Mouse (Mus musculus) C2C12 (cell line): ENCODE results near the gene Defb20. TPM values are rescaled to one million over a fixed set of nuclear protein-coding genes. Genes with fewer than 3 reads are reported as not detected.

Source experiments
- H3K27me3 ChIP-seq: one replicate; pipeline ENCODE4 v1.6.1; 2011; ENCODE audit not compliant: control insufficient read depth, insufficient read depth, insufficient read length
- H3K36me3 ChIP-seq: one replicate; pipeline ENCODE4 v1.6.1; 2011; ENCODE audit not compliant: control insufficient read depth, insufficient read depth
- H3K4me3 ChIP-seq: one replicate; pipeline ENCODE4 v1.5.1; 2011; ENCODE audit warnings: mild to moderate bottlenecking, control low read depth; ENCODE audit not compliant: poor library complexity, insufficient read depth, severe bottlenecking
- H3K79me2 ChIP-seq: one replicate; pipeline ENCODE4 v1.6.1; 2011; ENCODE audit not compliant: control insufficient read depth, insufficient read depth
- H3K79me3 ChIP-seq: one replicate; pipeline ENCODE4 v1.6.1; 2011; ENCODE audit warnings: low read depth, control low read depth
- H3ac ChIP-seq: one replicate; pipeline ENCODE3; 2011; ENCODE audit warnings: low read depth; ENCODE audit not compliant: control insufficient read depth, insufficient read length
- CEBPB ChIP-seq: IDR thresholded peaks from one replicate; pipeline ENCODE4 v1.6.1; 2011; ENCODE audit warnings: low read depth, mild to moderate bottlenecking, control low read depth, moderate library complexity
- CTCF ChIP-seq: IDR thresholded peaks from one replicate; pipeline ENCODE4 v1.5.1; 2011; ENCODE audit not compliant: control insufficient read depth, insufficient read depth, insufficient read length
- FOSL1 ChIP-seq: IDR thresholded peaks from one replicate; pipeline ENCODE4 v1.8.0; 2011; ENCODE audit warnings: mild to moderate bottlenecking, low read length; ENCODE audit not compliant: poor library complexity, insufficient read depth, severe bottlenecking
- MAX ChIP-seq: IDR thresholded peaks from one replicate; pipeline ENCODE4 v1.6.1; 2011; ENCODE audit warnings: mild to moderate bottlenecking, control low read depth
- MYOD1 ChIP-seq: IDR thresholded peaks from one replicate; pipeline ENCODE4 v1.6.1; 2011; ENCODE audit warnings: low read depth; ENCODE audit not compliant: control insufficient read depth, insufficient read length
- MYOG ChIP-seq: IDR thresholded peaks from one replicate; pipeline ENCODE4 v1.6.1; 2011; ENCODE audit not compliant: control insufficient read depth, insufficient read length; ENCODE audit errors: extremely low read depth
- USF1 ChIP-seq: IDR thresholded peaks from one replicate; pipeline ENCODE4 v1.6.1; 2011; ENCODE audit warnings: low read depth, mild to moderate bottlenecking, control low read depth, moderate library complexity
- polyA plus RNA-seq: library from polyadenylated mRNA; unstranded; fragments of >200 nt; fragmentation: generic; extraction: Trizol; gene quantifications from one replicate; pipeline ENCODE4 v1.2.1, GENCODE M21; 2012; ENCODE audit warnings: missing spikeins

The Defb20 gene
- polyA plus RNA-seq, 1 experiment = not detected

DNA sequence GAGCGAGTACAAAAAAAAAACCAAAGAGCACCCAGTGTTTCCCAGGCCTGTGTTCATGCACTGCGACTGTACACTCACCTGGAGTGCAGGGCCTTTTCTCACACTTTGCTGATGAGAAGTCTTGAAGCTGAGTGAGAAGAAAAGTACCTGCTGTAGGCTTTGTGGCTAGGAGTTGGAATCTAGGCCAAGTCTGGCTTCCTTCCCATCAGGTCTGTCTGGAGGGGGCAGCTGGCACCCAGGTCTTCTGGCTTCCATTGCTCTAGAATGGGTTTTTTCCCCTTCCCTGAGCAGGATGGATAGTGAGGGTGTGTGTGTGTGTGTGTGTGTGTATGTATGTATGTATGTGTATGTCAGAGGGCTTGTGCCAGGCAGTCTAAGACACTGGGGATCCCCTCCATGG is 37.0 kb upstream of the Defb20 start:
- H3K79me2 ChIP-seq = no peaks in the 10 kb centered on the region
- no peaks in the 10 kb centered on the region for H3K27me3 ChIP-seq
- no peak for TF ChIP-seq FOSL1
- TF ChIP-seq CTCF = no peak
- TF ChIP-seq MYOD1 = no peak
- TF ChIP-seq MYOG = no peak
- no peak for TF ChIP-seq MAX
- no peak overlapping the region for H3K4me3 ChIP-seq
- H3K79me3 ChIP-seq = no peaks in the 10 kb centered on the region
- H3K36me3 ChIP-seq = no peaks in the 10 kb centered on the region
- no peak overlapping the region for H3ac ChIP-seq

DNA sequence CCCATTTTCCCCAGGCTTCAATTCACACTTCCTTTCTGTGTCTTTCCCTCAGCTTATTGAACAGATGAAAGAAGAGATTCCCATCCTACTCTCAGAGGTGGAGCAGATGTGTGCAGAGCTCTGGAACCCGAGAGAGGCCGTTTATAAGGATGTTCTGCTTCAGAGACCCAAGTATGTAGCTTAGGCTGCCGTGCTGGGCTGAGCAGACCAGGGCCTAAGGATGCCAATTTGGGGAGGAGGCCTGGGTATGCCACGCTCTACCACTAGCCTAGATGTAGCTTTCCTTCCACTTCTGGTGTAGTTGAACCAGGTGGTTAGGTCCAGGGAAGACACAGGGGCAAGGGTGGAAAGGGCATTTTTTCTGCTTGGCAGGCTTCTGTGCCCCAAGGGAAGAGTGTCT is 34.5 kb upstream of the Defb20 start:
- Histone ChIP-seq H3ac (no peak overlapping the region), H3K79me2 (no peaks in the 10 kb centered on the region), H3K27me3 (peaks cover 8% of the 10 kb centered on the region), H3K36me3 (no peaks in the 10 kb centered on the region), H3K79me3 (no peaks in the 10 kb centered on the region), H3K4me3 (no peak overlapping the region)
- TF ChIP-seq MAX (no peak), MYOG (no peak), CEBPB (no peak), USF1 (no peak), MYOD1 (no peak), FOSL1 (no peak), CTCF (no peak)

DNA sequence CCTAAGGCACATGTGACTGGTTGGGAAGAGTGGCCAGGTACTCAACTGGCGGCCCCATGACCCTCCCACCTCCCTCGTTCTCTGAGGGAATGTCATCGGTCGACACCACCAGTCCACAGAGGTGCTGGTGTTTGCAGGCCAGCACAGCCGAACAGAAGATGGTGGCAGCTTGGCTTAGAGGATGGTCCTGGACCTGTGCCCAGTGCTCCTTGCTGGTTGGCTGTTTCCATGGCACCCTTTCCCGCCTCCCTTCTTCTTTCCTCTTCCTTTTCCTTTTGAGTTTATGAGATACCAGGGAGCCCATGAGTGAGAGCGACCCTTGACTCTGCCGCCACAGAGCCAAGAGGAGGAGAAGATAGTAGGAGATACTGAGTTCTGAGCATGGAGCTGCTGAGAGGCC is 33.6 kb upstream of the Defb20 start:
- peaks cover 8% of the 10 kb centered on the region for H3K27me3 ChIP-seq
- no peaks in the 10 kb centered on the region for H3K79me3 ChIP-seq
- no peaks in the 10 kb centered on the region for H3K36me3 ChIP-seq
- no peak overlapping the region for H3K4me3 ChIP-seq
- H3ac ChIP-seq = no peak overlapping the region
- no peaks in the 10 kb centered on the region for H3K79me2 ChIP-seq
- TF ChIP-seq FOSL1 = no peak
- no peak for TF ChIP-seq CTCF
- TF ChIP-seq CEBPB = no peak
- no peak for TF ChIP-seq MAX

DNA sequence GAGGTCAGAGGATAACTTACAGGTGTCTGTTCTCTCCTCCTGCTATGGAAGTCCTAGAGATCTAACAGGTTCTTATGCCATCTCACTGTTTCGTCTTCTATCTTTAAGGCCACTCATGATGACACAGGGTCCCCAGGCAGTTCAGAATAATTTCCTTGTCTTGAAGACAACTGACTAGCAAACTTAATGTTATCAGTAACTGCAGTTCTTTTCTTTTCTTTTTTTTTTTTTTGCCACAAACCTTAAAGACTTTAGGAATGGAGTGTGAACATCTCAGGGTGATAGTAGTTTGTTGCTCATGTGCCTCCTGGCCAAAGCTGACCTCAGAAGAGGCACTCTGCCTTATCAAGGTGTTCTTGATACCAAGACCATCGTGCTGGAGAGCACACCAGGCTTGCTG is 30.2 kb upstream of the Defb20 start:
- Histone ChIP-seq H3ac (no peak overlapping the region), H3K4me3 (no peak overlapping the region), H3K79me3 (no peaks in the 10 kb centered on the region), H3K79me2 (no peaks in the 10 kb centered on the region), H3K27me3 (peaks cover 8% of the 10 kb centered on the region), H3K36me3 (no peaks in the 10 kb centered on the region)
- TF ChIP-seq CTCF = no peak
- TF ChIP-seq CEBPB = no peak
- no peak for TF ChIP-seq FOSL1
- no peak for TF ChIP-seq USF1
- no peak for TF ChIP-seq MYOG
- no peak for TF ChIP-seq MAX

DNA sequence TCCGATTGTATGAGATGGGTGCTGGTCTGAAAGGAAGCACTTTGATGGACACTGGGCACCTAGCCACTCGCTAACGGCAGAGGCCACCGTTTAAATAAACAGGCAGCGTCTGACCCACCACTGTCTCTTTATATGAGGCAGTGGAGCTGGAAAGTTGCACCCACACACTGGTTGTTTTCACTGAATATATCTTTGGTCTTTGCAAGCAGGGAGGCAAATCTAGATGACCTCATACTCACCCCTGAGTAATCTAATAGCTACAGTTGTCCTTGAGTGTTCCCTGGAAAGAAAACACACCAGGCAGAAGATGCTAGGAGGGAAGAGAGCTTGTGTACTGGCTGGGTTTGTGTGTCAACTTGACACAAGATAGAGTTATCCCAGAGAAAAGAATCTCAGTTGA is 29.4 kb upstream of the Defb20 start:
- Histone ChIP-seq H3ac (no peak overlapping the region), H3K36me3 (no peaks in the 10 kb centered on the region), H3K79me2 (no peaks in the 10 kb centered on the region), H3K27me3 (peaks cover 8% of the 10 kb centered on the region), H3K79me3 (no peaks in the 10 kb centered on the region), H3K4me3 (no peak overlapping the region)
- no peak for TF ChIP-seq MYOD1
- no peak for TF ChIP-seq CEBPB
- no peak for TF ChIP-seq USF1
- TF ChIP-seq FOSL1 = no peak
- no peak for TF ChIP-seq MYOG

DNA sequence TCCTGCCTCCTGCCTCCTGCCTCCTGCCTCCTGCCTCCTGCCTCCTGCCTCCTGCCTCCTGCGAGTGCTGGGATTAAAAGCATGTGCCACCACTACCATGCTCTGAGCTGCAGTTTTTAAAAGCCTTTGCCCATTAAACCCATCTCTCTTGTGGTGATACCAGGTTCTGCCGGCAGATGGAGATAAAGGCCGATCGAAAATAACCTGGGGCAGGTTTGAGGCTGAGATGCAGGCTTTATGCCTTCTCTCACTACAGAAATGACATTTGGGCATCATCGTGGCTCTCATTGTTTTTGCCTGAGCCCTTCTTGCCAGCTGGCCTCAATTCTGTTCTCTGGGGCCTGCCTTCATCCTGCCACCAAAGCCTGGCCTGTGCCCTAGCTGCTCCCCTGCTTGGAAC is 26.6 kb upstream of the Defb20 start:
- TF ChIP-seq USF1 (no peak), CTCF (peak; percentile 0)
- H3K79me2 ChIP-seq = no peaks in the 10 kb centered on the region

More for the DNA sequence above, 26.6 kb upstream of the Defb20 start:
- H3K4me3 ChIP-seq = no peak overlapping the region
- peaks cover 6% of the 10 kb centered on the region for H3K27me3 ChIP-seq
- H3K36me3 ChIP-seq = no peaks in the 10 kb centered on the region
- no peak overlapping the region for H3ac ChIP-seq
- no peaks in the 10 kb centered on the region for H3K79me3 ChIP-seq
